Mouse (Mus musculus) stomach, postnatal 0 days (tissue): ENCODE measurements around the gene Cars2. TPM values are rescaled to one million over a fixed set of nuclear protein-coding genes. Genes with fewer than 3 reads are reported as not detected.

Experiments
- ATAC-seq: fragments of 200-750 bp; cut with Nextera tagmentation; 2 replicates; pipeline ENCODE4 v1.8.0; 2017; ENCODE audit not compliant: low FRiP score, low TSS enrichment
- DNase-seq: peaks from one replicate; pipeline ENCODE4 v3.0.0-alpha.2; 2016; ENCODE audit warnings: low spot score
- H3K27ac ChIP-seq: fragments of 300-500 bp; sonication (generic); replicated peaks from 2 replicates; pipeline ENCODE4 v1.5.1; 2014; ENCODE audit warnings: mild to moderate bottlenecking, control low read depth
- H3K27me3 ChIP-seq: fragments of 300-500 bp; sonication (generic); 2 replicates; pipeline ENCODE4 v1.6.1; 2014; ENCODE audit warnings: low read length; ENCODE audit not compliant: control insufficient read depth, insufficient read depth
- H3K36me3 ChIP-seq: fragments of 300-500 bp; sonication (generic); 2 replicates; pipeline ENCODE4 v1.6.1; 2014; ENCODE audit warnings: low read length, mixed read lengths; ENCODE audit not compliant: control insufficient read depth, insufficient read depth
- H3K4me1 ChIP-seq: fragments of 300-500 bp; sonication (generic); replicated peaks from 2 replicates; pipeline ENCODE4 v1.6.1; 2014; ENCODE audit warnings: antibody characterized with exemption; ENCODE audit not compliant: control insufficient read depth, insufficient read depth
- H3K4me2 ChIP-seq: fragments of 300-500 bp; sonication (generic); replicated peaks from 2 replicates; pipeline ENCODE4 v1.6.1; 2014; ENCODE audit warnings: low read depth, mild to moderate bottlenecking, control low read depth, moderate library complexity
- H3K4me3 ChIP-seq: fragments of 300-500 bp; sonication (generic); 2 replicates; pipeline ENCODE4 v1.5.1; 2014; ENCODE audit warnings: low read depth, low read length, control low read depth
- H3K9ac ChIP-seq: fragments of 300-500 bp; sonication (generic); 2 replicates; pipeline ENCODE4 v1.6.1; 2014; ENCODE audit warnings: mild to moderate bottlenecking, low read length, control low read depth, mixed read lengths
- H3K9me3 ChIP-seq: fragments of 300-500 bp; sonication (generic); 2 replicates; pipeline ENCODE4 v1.6.1; 2016; ENCODE audit warnings: low read length; ENCODE audit not compliant: control insufficient read depth
- CTCF ChIP-seq: IDR thresholded peaks from 2 replicates; pipeline ENCODE4 v1.5.1; 2016; ENCODE audit warnings: antibody characterized with exemption, low read depth, mild to moderate bottlenecking, moderate library complexity
- EP300 ChIP-seq: optimal IDR thresholded peaks from 2 replicates; pipeline ENCODE3; 2016; ENCODE audit warnings: antibody characterized with exemption
- WGBS: fragments of 180-500 bp; shearing (Covaris S2); extraction: QIAGEN DNeasy Blood & Tissue Kit; methylation state at CpG from one replicate; pipeline ENCODE4 v1.1.7; 2014; 5-methylcytosine and 5-hydroxymethylcytosine counted together
- polyA plus RNA-seq: library from polyadenylated mRNA; unstranded; fragments of >200 nt; fragmentation: Nextera tagmentation; extraction: Ambion mirVana; gene quantifications from 2 replicates; pipeline ENCODE4 v1.2.1, GENCODE M21; 2015

Gene Cars2
- polyA plus RNA-seq: 11.7 and 13.1 TPM in 2 replicates

DNA sequence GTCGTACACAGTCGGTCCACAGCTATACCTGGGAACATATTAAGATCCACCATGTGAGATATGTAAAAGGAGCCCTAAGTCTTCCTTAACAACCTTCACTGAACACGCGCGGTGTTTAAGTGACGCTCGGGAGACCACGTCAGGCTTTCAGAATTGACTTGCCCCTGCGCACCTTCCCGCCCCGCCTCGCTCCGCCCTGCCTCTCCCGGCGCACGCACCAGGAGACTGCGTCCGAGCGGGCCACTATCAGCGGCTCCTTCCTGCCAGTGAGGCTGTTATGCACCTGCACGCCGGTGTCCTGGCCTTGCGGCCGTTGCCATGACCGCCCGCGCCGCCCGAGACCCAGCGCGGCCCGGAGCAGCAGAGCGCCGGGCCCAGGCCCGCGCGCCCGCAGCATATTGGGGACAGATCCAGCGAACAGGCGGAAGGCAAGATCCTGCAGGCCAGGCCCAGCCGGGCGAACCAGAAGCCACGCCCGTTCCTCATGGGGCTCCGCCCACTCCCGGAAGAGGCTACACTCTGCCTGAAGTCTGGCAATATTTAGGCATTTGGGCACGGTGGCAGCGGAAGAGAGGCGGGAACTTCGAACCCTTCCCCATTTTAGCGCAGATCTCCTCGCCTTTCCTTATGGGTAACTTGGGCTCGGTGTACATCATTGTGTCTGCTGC is at the start of gene Cars2:
Cars2 (minus strand) TSS at position 503 of the 668 bp plus-strand sequence.
- DNase-seq (peak; percentile 92), ATAC-seq (peak; percentile 84)
- Histone ChIP-seq H3K4me3 (peak within 1 kb of the TSS; percentile 79), H3K27me3 (no peaks in the 10 kb centered on the region), H3K9ac (peak within 1 kb of the TSS; percentile 87), H3K27ac (peak within 1 kb of the TSS; percentile 95), H3K36me3 (no peaks in the 10 kb centered on the region; the same call in 1 of the 2 replicates), H3K4me1 (no peaks in the 10 kb centered on the region; the same call in 1 of the 2 replicates), H3K9me3 (no peaks in the 10 kb centered on the region), H3K4me2 (peak within 1 kb of the TSS; percentile 73)
- under 1% methylated on average over 53 of the region's 53 CpGs for WGBS
- TF ChIP-seq EP300 (no peak), CTCF (no peak)

DNA sequence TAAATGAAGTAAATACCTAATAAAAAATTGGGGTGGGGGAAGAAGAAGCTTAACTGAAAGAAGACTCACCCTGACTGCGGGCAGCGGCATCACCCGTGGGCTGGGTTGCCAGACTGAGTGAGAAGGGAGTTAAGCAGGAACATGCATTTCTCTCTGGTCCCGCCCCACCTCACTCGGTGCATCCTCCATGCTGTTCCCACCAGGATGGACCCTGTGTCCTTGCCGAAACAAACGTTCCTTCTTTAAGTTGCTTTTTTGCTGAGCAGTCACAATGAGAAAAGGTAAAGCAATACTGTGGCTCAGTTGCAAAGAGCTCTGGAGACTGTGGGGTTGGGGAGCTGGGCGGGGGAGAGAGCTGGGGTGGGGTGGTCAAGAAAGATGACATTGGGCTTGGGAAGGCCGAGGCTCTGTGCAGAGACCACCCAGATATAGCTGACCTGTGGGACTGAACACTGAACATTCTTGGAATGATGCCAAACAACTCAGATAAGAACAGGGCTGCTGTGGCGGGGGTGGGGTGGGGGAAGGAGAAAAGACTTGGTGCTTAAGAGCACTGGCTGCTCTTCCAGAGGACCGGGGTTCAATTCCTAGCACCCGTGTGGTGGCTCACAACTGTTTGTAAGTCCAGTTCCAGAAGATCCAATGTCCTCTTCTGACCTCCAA is 42.8 kb upstream of the Cars2 start:
- Histone ChIP-seq H3K9me3 (no peaks in the 10 kb centered on the region), H3K9ac (no peak overlapping the region), H3K4me1 (no peaks in the 10 kb centered on the region), H3K27me3 (no peaks in the 10 kb centered on the region), H3K4me2 (no peak overlapping the region), H3K27ac (no peak overlapping the region), H3K4me3 (no peak overlapping the region), H3K36me3 (no peaks in the 10 kb centered on the region)
- no peak for ATAC-seq
- no peak for DNase-seq
- TF ChIP-seq CTCF (no peak), EP300 (no peak)
- WGBS: 55% methylated on average over 12 of the region's 12 CpGs

DNA sequence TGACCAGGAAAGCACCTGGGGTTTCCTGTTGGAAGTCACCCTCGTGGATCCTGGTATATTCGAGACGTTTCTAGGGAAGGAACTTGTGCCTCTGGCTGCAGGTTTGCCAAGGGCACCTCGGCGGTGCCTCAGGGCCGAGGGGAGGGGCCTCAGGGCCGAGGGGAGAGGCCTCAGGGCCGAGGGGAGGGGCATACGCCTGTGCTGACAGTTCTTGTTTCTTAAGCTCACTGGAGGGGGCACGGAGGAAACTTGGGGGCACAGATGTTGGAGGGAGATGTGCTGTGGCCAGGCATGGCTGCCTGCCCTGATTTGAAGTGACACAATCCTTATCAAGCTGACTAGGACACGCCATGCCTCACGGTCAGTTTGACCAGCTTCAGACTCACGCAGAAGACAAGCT is 41.7 kb upstream of the Cars2 start:
- WGBS: 39% methylated on average over 13 of the region's 13 CpGs
- peak; percentile 44 for DNase-seq
- ATAC-seq: 0 out of 2 replicates have a peak, but pooled peaks have one; percentile 45

GRCm38 (mm10) chr8:11591837-11592236 is 41.3 kb upstream of the Cars2 start:
- no peak for TF ChIP-seq EP300
- no peak for TF ChIP-seq CTCF
- Histone ChIP-seq H3K27ac (no peak overlapping the region), H3K9ac (no peak overlapping the region), H3K4me3 (no peak overlapping the region), H3K4me1 (no peaks in the 10 kb centered on the region), H3K9me3 (no peaks in the 10 kb centered on the region), H3K27me3 (no peaks in the 10 kb centered on the region), H3K4me2 (no peak overlapping the region), H3K36me3 (no peaks in the 10 kb centered on the region)
- ATAC-seq (no peak), DNase-seq (no peak)
- 84% methylated on average over 4 of the region's 4 CpGs for WGBS

More for the DNA sequence above, 41.7 kb upstream of the Cars2 start:
- Histone ChIP-seq H3K4me2 (no peak overlapping the region), H3K9ac (no peak overlapping the region), H3K4me3 (no peak overlapping the region), H3K27me3 (no peaks in the 10 kb centered on the region), H3K27ac (no peak overlapping the region), H3K4me1 (no peaks in the 10 kb centered on the region), H3K9me3 (no peaks in the 10 kb centered on the region), H3K36me3 (no peaks in the 10 kb centered on the region)
- TF ChIP-seq CTCF (no peak), EP300 (no peak)

GRCm38 (mm10) chr8:11586374-11586745 is 35.8 kb upstream of the Cars2 start:
- no peak overlapping the region; the same call in 1 of the 2 replicates for H3K27ac ChIP-seq
- H3K4me2 ChIP-seq: no peak overlapping the region
- H3K27me3 ChIP-seq: no peaks in the 10 kb centered on the region
- H3K9me3 ChIP-seq: no peaks in the 10 kb centered on the region
- no peak overlapping the region for H3K4me3 ChIP-seq
- no peak for DNase-seq
- no peaks in the 10 kb centered on the region for H3K36me3 ChIP-seq
- H3K9ac ChIP-seq: no peak overlapping the region
- TF ChIP-seq CTCF: no peak
- no peak for TF ChIP-seq EP300
- no peaks in the 10 kb centered on the region for H3K4me1 ChIP-seq
- ATAC-seq: no peak
- 51% methylated on average over 2 of the region's 2 CpGs for WGBS
